Mouse (Mus musculus) gastrocnemius, adult 8-10 months (tissue): ENCODE results near the gene Gnaq. TPM values are rescaled to one million over a fixed set of nuclear protein-coding genes. Genes with fewer than 3 reads are reported as not detected.
"Not testable (repeated sequence)": the region's sequence is repeated elsewhere in the genome, so short reads cannot be mapped to it uniquely, and the experiment has no call there.

ENCODE experiments used
- DNase-seq, 2 experiments: peaks; one replicate each; pipeline ENCODE4 v3.0.0; 2022; ENCODE audit warnings: low spot score in 2 of 2
- total RNA-seq, 4 experiments: library from RNA; stranded (reverse); gene quantifications; 2 replicates each; pipeline ENCODE4 v1.2.4; 2022

Gnaq gene
- total RNA-seq, 4 experiments from 2014 or later: 11.1 to 15.0 (median 13.8) TPM

DNA sequence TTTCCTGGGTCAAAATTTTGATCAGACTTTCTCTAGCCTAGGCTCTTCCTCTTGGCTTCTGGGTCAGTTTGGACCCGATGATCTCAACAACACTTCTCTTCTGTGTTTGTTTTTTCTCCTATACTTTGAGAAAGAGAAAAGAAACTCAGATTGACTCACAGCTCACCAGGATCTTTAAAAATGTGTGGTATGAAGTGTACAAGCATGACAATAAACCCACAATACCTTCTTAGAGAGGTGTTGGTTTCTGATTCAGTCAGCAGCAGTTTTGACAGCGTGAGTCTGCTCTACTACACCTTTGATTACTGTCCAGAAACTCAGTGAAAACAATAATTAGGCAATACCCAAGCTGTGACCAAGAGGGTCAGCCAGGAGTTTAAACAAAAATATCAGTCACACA lies 122.7 kb downstream of the Gnaq start:
- no peak for DNase-seq

DNA sequence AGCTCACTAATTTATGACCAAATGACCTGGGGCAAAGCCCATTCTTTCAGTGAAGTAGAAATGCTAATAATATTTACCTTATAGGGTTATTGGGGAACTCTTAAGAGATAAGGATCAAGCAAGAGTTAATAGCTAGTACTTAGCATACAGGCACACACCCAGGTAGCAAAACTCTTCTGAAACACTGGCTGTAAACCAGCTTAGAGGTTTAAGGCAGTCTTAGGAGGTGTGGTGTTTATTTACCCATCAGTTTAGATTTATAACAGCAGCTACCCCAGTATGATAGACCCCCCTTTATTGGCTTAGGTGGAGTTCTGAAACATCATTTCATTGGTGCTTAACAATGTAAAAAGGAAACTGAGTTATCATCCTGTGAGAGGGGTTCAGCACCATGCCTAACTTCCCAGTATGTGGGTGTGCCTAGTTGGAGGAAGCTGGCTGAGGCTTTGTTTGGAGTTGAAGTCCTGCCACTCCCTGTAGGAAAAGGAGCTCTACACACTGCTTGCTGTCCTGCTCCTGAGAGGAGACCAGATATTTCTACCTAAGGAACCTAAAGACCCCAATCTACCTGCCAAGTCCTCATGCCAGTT lies 126.2 kb downstream of the Gnaq start:
- DNase-seq: no peak

DNA sequence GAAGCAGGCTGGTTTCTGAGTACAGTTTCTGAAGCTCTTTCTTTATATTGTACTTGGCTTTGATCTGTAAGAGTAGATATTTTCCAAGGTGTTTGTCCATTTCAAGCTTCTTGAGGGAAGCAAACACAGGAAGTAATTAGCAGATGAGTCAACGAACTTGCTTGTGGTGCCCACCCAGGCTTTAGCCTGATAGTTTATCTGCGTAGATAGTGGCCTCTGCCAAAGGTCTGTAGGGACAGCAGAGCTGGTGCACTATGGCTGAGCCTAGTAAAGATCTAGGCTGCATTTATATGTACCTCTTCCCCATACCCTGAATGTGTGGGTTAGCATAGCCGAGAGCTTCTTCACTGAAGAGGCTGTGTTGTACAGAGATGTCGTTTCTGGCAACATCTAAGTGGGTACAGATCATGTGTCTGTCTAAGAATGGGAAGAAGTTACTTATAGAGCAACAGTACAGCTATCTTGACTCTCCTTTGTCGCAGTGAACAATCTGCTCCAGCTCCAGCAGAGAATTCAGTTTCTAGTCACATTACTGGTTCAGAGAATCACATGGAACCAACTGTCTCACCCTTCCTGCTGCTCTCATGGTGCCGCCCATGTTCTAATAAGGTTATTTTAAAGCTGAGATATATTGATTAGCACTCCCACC lies 127.3 kb downstream of the Gnaq start:
- no peak for DNase-seq

DNA sequence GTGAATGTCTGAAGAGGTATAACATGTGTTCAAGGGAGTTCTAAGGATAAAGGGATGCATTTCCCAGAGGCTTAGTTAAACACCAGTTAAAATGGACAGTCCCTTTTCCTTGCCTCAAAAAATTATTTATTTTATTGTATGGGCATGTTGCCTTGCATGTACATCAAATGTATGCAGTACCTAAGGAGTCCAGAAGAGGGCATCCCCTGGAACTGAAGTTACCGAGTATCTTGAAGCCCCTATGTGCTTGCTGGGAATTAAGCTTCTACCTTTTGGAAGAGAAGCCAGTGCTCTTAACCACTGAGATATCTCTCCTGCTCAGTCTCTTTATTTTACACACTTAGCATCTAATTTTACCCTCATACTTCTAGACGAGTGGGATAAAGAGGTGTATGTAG lies 127.8 kb downstream of the Gnaq start:
- DNase-seq: no peak

DNA sequence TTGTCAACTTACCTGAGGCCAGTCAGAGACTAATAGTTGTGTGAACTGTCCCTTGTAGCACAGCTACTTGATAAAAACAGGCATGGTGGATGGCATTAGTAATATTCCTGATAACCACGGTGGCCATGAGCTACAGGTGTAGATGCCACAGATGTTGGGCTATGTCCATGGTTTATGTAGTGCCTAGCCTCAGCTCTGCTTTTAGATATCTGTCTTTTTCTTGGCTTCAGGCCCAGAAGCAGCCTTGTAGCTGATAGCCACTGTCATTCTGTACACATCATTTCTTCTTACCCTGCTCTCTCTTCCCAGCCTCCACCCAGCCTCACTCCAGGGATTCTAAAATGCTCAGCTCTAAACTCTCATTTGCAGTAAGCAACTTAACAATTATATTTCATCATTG lies 128.3 kb downstream of the Gnaq start:
- no peak for DNase-seq

DNA sequence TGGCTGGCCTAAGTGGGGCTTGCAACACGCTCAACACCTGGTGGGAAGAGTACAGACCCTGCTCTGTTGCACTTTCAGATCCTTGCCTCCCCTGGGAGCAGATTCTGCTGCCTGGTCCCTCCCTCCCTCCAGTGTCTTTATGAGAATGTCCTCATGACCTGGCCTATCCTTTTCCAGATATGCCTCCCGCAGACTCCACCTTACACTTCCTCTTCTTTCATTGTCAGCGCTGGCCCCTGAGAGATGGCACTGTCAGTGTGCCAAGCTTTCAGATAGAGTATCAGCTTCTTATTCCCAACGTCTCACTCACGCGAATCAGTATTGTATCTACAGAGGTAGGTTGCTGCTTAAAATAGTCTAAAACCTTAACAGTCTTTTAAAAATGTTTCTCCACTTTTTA lies 129.0 kb downstream of the Gnaq start:
- no peak for DNase-seq

DNA sequence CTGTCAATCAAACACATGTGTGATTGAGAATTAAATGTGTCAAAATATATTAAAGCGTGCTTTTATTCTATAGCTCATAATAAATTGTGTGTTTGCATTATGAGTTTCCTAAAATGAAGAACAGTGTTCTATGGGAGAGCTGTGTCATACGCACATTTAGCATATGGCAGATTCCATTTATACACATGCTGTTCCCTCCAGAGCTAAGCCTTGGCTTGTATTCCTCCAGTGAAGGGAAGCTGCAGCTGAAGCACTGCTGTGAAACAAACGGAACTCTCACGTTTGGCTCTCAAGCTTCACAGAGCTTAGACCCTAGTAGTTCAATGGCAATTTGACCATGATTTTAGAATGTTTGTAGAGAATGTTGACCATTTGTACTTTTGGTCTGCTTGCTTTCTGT lies 129.7 kb downstream of the Gnaq start:
- no peak for DNase-seq

DNA sequence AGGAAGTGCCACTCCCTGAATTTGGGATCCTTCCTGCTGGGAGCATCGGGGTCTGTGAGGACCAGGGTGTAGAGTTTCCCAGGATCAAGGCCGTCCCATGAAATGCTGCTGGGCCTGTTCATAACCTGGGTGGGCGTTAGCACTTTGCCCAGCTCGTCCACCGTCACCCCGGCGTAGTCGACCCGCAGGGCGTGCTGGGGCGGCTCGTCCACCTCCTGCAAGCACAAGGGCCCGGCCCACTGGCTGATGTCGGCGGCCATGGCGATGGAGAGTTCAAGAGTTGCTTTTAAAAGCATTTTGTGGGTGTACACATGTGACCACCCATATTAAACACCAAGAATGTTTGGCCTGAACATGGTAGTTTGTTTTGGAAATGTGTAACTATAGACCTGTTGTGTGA lies 134.7 kb downstream of the Gnaq start:
- not testable (repeated sequence) for DNase-seq

DNA sequence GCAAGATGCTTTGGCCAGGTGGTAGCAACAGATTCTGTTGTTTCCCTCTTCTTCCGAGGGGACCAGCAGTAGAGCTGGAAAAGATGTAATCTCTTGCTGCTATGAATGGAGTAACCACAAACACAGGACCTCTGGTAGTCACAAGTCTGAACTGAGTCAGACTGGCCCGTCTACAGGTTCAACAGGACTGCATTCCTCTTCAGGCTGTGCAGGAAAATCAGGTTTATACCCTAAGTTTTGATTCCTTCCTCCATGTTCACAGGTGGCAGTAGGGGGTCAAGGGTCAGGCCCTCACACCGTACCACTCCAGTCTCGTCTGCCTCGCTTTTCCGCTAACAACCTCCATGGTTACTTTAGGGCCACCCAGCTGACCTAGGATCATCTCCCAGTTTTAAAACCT lies 137.6 kb downstream of the Gnaq start:
- DNase-seq: no peak

DNA sequence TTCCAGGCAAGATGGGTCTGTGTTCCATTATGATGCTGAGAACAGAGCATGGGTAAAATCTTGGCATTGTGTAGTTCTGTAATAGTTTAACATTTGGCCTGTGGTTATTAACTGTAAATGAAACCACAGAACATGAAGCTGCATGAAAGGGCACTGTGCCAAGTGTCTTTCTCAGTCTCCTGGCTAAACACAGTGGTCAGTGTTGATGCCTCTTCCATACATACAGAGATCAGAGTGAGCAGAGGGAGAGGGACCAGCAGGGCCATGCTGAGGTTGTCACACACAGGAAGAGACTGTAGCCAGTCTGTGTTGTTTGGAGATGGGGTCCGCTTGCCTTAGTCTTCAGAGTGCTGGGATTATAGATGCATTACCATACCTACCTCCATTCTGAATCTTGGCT lies 138.4 kb downstream of the Gnaq start:
- DNase-seq: no peak

DNA sequence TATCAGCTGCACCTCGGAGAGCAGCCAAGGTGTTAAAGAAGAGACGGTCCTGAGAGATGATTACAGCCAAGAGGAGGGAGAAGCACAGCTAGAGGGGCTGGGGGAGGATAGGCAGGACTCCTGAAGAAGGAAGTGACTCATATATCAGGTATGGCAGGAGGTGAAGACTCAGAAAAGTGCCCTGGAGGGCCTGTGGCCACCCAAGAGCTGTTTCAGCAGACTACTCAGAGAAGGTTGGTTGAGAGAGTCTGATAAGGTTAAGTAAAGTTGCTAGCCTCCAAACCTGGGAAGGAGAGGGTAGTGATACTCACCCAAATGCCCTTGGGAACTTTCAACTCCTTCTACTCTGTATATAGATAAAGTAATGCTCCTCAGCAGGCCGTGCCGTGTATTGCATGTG lies 140.4 kb downstream of the Gnaq start:
- DNase-seq: no peak

DNA sequence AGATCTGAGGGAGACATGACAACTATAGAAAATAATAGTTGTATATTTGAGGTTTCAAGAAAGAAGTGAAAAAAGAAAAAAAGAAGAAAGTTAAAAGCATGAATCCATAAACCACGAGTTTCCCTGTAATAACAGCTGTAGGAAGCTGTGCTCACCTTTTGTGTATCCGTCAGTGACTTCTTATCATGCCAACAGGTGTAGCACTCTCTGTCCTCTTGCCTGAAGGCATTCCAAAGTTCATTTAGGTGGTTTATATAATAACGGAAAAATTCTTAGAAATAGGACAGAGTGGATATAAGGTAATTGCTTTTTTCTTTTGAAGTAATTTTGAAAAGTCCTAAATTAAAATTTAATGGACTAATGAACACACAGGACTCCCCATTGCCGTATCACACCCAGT lies 147.6 kb downstream of the Gnaq start:
- DNase-seq: no peak

DNA sequence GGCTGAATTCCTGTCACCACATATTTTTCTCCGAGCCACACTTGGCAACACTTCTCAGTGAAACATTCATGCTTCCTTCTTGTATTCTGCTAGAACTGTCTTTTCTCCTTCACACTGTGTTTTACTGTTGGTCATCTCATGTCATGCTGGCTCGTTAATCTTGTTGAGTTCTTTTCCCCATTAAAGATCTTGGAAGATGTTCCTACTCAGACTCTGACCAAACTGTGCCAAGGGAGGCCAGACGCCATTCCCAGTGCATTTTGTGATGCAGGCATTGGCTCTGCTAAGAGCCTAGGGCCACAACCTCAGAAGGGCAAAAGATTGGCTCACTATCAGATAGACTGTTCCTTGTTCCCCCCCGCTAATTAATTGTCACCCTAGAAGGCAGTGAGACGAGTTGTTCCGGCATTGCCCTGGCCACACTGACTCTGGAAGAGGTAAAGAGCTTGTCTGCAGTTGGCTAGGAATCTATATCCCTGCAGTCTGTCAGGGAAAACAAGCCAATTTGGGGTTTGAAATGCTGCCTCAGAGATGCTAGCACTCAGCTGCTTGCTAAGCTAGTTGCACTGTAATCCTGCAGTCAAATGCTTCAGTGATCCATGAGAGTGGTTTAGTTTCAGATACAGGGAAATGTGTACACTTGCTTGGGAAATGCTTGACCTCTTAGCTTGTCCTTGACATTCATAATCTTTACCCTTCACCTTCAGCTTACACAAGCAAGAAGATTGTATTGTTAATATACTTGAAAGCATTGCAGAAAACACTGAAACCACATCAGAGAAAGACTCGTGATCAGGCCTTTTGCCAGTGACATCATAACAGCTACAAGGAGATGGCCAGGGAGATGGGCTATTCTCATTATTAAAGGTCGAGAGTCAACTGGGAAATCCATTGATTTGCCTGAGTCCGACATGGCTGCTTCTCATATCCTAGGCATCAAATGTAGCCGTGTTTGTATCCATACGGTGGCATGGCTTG lies 152.7 kb downstream of the Gnaq start:
- DNase-seq: no peak

DNA sequence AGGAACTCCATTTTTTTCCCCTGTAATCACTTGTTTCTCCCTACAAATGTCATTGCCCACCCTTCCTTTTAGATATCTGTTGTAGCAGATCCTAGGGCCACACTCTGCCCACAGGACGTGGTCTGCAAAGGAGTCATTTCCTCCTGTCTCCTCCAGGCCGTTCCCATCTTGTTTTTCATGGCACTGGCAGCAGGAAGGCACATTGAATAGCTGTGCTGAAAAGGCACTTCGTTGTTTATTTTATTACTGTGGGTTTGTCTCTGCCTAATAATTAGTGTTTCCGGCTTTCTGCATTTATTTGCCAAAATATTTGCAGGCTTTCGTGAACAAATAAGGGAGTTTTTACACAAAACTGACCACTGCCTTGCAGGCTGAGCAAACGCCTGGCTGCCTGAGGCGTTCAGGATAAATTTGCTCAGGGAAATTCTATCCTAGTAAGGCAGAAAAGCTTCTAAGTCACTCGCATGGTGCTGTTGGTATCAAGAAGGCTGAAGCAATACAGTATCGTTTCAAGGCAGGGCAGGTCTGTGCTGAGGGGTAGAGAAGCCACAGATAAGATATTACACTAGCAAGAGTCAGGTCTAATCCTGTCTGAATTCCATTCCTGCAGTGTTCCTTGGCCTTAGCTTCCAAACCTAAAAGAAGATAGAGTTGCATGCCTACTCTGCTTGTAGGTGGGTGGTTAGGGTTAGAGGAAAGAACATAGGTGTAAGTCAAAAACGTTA lies 154.0 kb downstream of the Gnaq start:
- no peak for DNase-seq

DNA sequence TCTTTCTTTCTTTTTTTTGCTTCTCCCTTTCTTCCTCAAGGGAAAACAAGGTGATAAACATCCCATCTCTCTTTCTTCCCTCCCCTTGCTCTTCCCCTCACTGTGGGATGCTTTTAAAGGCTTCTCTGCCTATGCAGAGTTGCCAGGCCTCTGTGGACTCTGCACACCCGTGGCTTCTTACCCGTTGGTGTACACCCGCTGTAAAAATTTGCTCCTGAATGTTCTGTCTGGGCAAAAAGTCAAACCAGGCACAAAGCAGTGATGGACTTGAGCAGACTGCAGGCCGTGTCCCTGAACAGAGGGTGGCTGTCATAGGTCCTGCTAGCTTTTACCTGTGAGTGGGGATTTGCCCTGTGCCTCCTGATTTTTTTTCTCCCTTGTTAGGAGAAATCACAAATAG lies 154.7 kb downstream of the Gnaq start:
- DNase-seq: no peak

DNA sequence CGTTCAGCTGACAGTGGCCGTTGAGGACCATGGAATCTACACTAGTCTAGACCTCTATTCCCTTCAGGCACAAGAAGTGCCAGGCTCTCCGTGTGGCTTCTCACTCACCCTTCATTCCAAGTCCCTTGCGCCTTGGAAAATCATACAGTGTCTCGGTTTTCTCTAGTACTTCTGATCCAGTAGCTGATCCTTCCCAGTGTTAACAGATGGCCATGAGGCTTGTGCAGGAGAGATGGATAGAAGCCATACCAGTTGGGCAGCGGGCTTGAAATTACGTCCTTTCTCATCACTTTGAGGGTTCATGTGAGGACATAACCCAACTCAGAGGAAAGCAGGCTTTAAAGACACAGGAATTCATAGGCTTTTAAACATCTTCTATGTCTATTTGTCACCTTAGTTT lies 155.3 kb downstream of the Gnaq start:
- no peak for DNase-seq

DNA sequence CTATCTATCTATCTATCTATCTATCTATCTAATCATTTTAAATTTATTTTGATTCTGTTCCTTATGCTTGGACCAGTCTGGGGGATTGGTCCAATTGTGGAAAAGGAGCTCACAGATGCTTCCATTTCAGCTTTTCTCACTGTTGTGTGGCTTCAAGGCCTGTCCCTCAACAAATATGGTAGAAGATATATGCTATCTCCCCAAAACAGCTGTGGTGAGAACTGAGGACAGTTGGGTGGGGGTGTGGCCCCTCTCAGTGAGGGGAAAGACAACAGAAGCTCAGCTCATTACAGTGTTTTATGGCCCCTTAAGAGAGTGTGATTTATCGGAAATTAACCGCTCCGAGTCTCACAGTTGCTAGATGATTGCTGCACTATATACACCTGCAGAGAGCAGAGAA lies 158.5 kb downstream of the Gnaq start:
- no peak for DNase-seq

DNA sequence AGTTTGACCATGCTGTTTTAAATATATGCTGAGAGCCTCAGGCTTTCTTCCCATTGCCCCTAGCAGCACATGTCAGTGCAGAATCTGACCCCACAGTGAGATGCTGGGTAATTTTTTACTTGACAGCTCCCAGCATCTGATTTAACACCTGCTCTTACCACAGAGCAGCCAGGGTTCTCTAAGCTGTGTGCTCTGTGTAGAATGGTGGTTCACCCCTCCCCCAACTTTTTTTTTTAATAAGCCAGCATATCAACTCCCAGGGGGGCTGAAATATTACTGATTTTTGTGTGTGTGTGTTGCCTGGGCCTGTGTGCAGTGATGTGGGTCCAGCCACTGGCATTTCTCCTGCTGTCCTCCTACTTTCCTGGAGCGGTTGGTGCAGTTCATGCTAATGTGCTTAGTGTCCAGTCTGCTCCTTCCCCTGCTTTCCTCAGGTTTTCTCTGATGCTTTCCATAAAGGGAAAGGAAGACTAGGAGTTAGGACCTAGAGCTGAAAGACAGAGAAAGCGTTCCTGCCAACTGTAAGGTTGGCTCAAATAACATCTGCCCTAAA lies 159.5 kb downstream of the Gnaq start:
- no peak for DNase-seq

DNA sequence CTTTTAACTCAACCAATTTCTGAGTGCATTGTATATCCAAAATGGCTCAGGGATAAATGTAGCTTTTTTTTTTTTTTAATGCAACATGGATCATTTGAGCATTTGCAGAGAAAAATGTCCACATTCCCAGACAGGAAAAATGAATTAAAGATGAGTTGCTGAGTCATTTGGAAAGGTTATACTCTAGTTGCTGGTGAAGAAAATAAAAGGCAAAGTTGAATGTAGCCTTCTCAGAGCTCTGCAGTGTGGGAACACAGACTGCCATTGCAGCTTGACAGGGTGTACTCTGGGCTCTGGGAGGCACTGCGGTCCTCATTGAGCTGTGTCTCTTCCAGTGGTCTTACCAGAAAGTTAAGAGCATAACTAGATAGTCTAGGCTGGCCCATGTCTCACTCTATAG lies 160.3 kb downstream of the Gnaq start:
- DNase-seq: no peak

DNA sequence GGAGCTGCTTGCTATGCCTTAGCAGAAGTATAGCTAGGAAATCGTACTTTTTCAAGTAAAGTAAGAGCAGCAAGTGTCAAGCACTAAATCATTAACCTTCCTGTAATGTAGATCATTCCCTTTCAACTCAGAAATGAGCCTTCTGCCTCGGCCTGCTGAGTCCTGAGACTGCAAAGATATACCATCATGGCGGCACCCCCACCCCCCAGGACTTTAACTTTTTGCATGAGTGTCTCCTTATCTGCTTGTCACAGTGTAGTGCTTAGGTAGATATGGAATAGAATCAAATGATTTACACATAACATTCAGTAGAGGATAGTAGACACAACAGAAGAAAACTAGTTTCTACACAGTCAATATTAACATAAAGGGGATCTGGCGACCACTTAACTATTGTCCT lies 167.8 kb downstream of the Gnaq start:
- no peak for DNase-seq

DNA sequence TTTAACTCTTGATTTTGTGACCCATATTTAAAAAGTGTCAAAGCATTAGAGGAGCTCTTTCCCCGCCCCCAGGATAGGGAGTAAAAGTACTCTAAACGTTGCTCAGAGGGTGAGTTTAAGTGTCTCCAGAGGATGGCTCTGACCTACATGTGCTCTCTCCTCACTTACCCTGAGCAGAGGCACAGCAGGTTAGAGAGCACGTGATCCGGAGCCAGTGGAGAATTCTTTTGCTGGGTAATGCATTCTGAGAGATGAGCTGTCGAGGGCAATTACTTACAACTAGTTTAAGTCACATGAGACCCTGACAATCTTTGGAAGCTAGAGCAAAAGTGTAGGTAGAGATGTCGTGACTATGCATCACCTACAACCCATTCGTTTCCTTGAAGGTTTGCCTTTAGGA lies 168.7 kb downstream of the Gnaq start:
- DNase-seq: no peak

DNA sequence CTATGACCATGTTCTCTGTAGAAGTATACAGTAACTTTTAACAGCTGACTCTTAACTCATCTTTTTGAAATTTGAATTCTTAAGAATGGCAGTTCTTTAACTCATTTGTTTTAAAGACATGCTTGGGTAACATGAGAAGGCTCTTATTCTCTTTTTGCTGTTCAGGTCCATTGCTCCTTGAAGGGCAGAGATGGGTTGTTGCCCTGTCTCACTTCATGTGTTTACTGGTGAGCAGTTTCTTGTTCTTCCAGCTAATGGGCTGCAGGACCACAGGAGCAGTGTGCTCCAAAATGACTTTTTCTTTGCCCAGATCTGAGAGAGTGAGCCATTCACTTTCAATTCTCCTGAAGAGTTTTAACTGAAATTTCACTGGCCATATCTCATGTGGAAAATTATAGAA lies 176.4 kb downstream of the Gnaq start:
- no peak for DNase-seq
